Mouse (Mus musculus): ENCODE measurements around the gene Pef1. TPM values are rescaled to one million over a fixed set of nuclear protein-coding genes. Genes with fewer than 3 reads are reported as not detected.

The Pef1 gene
- polyA plus RNA-seq, 1 experiment from 2014 or later = 68.0 TPM

DNA sequence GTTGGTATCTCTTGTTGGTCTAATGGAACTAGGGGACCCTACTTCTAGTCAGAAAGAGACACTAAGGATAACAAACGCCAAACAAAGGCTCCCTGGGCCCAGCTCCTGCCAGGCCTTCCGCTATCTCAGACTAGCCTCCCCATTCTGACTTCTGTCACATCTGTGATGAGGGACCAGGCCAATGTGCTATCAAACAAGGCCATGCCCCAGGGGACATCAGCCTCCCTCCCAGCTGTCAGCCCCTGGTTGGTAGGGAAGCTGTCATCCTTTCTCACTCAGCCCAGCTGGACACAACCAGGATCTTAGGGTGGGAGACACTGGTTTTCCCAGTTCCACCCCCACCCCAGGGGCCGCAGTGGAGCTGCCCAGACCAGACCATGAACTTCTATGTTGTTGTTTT, 7.2 kb upstream of the Pef1 start:
- Histone ChIP-seq H3K4me1 (ENCODE audit: control insufficient read depth in 2 of 2, insufficient read depth in 2 of 2, low read length in 2 of 2) (no peaks in the 10 kb centered on the region), H3K4me3 (ENCODE audit: control insufficient read depth in 1 of 2, insufficient read depth in 1 of 2, low read depth in 1 of 2, low read length in 2 of 2) (no peak overlapping the region), H3K27ac (replicated peaks in 1 of 2; ENCODE audit: control insufficient read depth in 1 of 2, insufficient read depth in 1 of 2, low read depth in 2 of 2, low read length in 2 of 2) (no peak overlapping the region), H3K36me3 (ENCODE audit: control insufficient read depth, insufficient read depth, low read length) (no peaks in the 10 kb centered on the region), H3K9me3 (ENCODE audit: control insufficient read depth, low read length) (no peaks in the 10 kb centered on the region), H3K27me3 (ENCODE audit: control insufficient read depth, insufficient read depth, low read length) (peaks cover 13% of the 10 kb centered on the region), H3K9ac (ENCODE audit: low read length) (no peak overlapping the region), H3K4me2 (ENCODE audit: low read length) (no peak overlapping the region)
- WGBS = 47% methylated on average over 3 of the region's 3 CpGs
- ATAC-seq (ENCODE audit: insufficient number of reproducible peaks, insufficient read depth, low FRiP score, low read depth) = no peak

DNA sequence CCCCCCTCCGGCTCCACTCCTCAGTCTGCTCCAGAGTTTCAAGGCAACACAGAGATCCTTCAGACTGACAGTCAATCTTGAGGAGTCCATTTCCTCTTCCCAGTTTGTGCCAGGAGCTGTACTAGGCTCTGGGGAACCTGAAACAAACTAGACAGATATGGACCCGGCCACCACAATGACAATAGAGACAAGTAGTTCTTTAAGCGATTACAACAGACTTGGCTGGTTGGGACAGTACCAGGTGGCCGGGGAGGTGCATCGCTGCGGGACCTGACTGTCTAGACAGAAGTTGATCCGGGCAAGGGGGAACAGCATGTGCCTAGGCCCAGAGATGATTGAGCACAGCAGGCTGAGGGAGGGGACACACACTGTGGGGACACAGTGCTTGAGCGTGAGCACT, 1.2 kb upstream of the Pef1 start:
- Histone ChIP-seq H3K9ac (ENCODE audit: low read length) (no peak overlapping the region; the same call in 1 of the 2 replicates), H3K9me3 (ENCODE audit: control insufficient read depth, low read length) (0 out of 2 replicates have a peak, but pooled peaks cover 3% of the 10 kb centered on the region), H3K4me3 (ENCODE audit: control insufficient read depth in 1 of 2, insufficient read depth in 1 of 2, low read depth in 1 of 2, low read length in 2 of 2) (no peak overlapping the region), H3K4me1 (ENCODE audit: control insufficient read depth in 2 of 2, insufficient read depth in 2 of 2, low read length in 2 of 2) (peaks cover 5 to 6% of the 10 kb centered on the region in 2 experiments; a peak in 2 of 4 replicates), H3K27me3 (ENCODE audit: control insufficient read depth, insufficient read depth, low read length) (no peaks in the 10 kb centered on the region; the same call in 1 of the 2 replicates), H3K4me2 (ENCODE audit: low read length) (no peak overlapping the region), H3K36me3 (ENCODE audit: control insufficient read depth, insufficient read depth, low read length) (no peaks in the 10 kb centered on the region), H3K27ac (replicated peaks in 1 of 2; ENCODE audit: control insufficient read depth in 1 of 2, insufficient read depth in 1 of 2, low read depth in 2 of 2, low read length in 2 of 2) (no peak overlapping the region)
- ATAC-seq (ENCODE audit: insufficient number of reproducible peaks, insufficient read depth, low FRiP score, low read depth) = no peak
- 36% methylated on average over 8 of the region's 8 CpGs for WGBS

DNA sequence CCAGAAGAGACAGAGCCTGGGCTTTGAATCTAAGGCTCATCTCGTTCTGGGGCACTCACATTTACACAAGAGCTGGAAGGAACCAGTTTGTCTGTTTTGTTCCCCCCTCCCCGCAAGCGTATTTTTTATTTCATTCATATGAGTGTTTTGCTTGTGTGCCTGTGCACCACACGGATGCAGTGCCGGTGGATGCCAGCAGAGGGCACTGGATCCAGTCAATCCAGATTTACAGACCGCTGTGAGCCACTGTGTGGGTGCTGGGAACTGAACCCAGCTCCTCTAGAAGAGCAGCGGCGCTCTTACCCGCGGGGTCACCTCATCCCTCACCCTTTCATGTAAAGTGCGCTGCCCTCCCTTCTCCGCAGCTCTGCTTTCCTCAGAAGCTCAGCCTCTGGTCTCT, 1.3 kb downstream of the Pef1 start:
- Histone ChIP-seq H3K9ac (ENCODE audit: low read length) (no peak overlapping the region), H3K4me3 (ENCODE audit: control insufficient read depth in 1 of 2, insufficient read depth in 1 of 2, low read depth in 1 of 2, low read length in 2 of 2) (no peak overlapping the region), H3K27me3 (ENCODE audit: control insufficient read depth, insufficient read depth, low read length) (no peaks in the 10 kb centered on the region; the same call in 1 of the 2 replicates), H3K27ac (replicated peaks in 1 of 2; ENCODE audit: control insufficient read depth in 1 of 2, insufficient read depth in 1 of 2, low read depth in 2 of 2, low read length in 2 of 2) (no peak overlapping the region), H3K9me3 (ENCODE audit: control insufficient read depth, low read length) (0 out of 2 replicates have a peak, but pooled peaks cover 3% of the 10 kb centered on the region), H3K4me1 (ENCODE audit: control insufficient read depth in 2 of 2, insufficient read depth in 2 of 2, low read length in 2 of 2) (peaks cover 5 to 16% of the 10 kb centered on the region in 2 experiments), H3K36me3 (ENCODE audit: control insufficient read depth, insufficient read depth, low read length) (no peaks in the 10 kb centered on the region), H3K4me2 (ENCODE audit: low read length) (no peak overlapping the region)
- ATAC-seq (ENCODE audit: insufficient number of reproducible peaks, insufficient read depth, low FRiP score, low read depth) = no peak
- 72% methylated on average over 12 of the region's 12 CpGs for WGBS

- no peak overlapping the region for H3K4me3 ChIP-seq (ENCODE audit: control insufficient read depth in 1 of 2, insufficient read depth in 1 of 2, low read depth in 1 of 2, low read length in 2 of 2)
- whole genome bisulfite sequencing = 62% methylated on average over 4 of the region's 4 CpGs
- H3K4me1 ChIP-seq (ENCODE audit: control insufficient read depth in 2 of 2, insufficient read depth in 2 of 2, low read length in 2 of 2) = peaks cover 5 to 18% of the 10 kb centered on the region in 2 experiments
- no peaks in the 10 kb centered on the region; the same call in 1 of the 2 replicates for H3K27me3 ChIP-seq (ENCODE audit: control insufficient read depth, insufficient read depth, low read length)
- H3K9ac ChIP-seq (ENCODE audit: low read length) = no peak overlapping the region
- H3K27ac ChIP-seq (replicated peaks in 1 of 2; ENCODE audit: control insufficient read depth in 1 of 2, insufficient read depth in 1 of 2, low read depth in 2 of 2, low read length in 2 of 2) = no peak overlapping the region
- no peak for ATAC-seq (ENCODE audit: insufficient number of reproducible peaks, insufficient read depth, low FRiP score, low read depth)
- no peak overlapping the region for H3K4me2 ChIP-seq (ENCODE audit: low read length)
- H3K36me3 ChIP-seq (ENCODE audit: control insufficient read depth, insufficient read depth, low read length) = no peaks in the 10 kb centered on the region
- H3K9me3 ChIP-seq (ENCODE audit: control insufficient read depth, low read length) = 0 out of 2 replicates have a peak, but pooled peaks cover 3% of the 10 kb centered on the region
Measured at GRCm38 (mm10) chr4:130104584-130104983, 2.2 kb downstream of the Pef1 start.

DNA sequence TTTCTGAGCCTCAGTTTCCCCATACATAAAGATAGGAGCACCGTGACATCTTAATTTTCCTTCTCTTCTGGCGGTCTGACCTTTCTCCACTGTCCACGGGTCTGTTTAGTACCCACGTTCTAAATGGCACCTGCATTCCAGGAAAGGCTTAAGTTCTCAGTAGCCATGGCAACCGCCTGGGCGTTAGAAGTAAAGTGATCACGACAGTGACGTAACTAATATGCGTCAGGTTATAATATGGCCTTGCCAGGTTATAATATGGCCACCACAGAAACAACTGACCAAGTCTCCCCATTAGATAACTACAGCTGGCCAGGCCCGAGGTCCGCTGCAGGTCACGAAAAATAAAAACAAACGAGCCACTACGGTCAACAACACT, 4.7 kb downstream of the Pef1 start:
- Histone ChIP-seq H3K9me3 (ENCODE audit: control insufficient read depth, low read length) (0 out of 2 replicates have a peak, but pooled peaks cover 3% of the 10 kb centered on the region), H3K4me1 (ENCODE audit: control insufficient read depth in 2 of 2, insufficient read depth in 2 of 2, low read length in 2 of 2) (peaks cover 4 to 16% of the 10 kb centered on the region in 2 experiments), H3K27me3 (ENCODE audit: control insufficient read depth, insufficient read depth, low read length) (no peaks in the 10 kb centered on the region), H3K27ac (replicated peaks in 1 of 2; ENCODE audit: control insufficient read depth in 1 of 2, insufficient read depth in 1 of 2, low read depth in 2 of 2, low read length in 2 of 2) (peak overlapping the region in 1 of 2 experiments; percentile 40; a peak in 2 of 4 replicates), H3K9ac (ENCODE audit: low read length) (peak overlapping the region; percentile 49), H3K4me3 (ENCODE audit: control insufficient read depth in 1 of 2, insufficient read depth in 1 of 2, low read depth in 1 of 2, low read length in 2 of 2) (peak overlapping the region; percentile 81 to 92), H3K4me2 (ENCODE audit: low read length) (peak overlapping the region; percentile 76), H3K36me3 (ENCODE audit: control insufficient read depth, insufficient read depth, low read length) (no peaks in the 10 kb centered on the region)
- 0 out of 2 replicates have a peak, but pooled peaks have one; percentile 3 for ATAC-seq (ENCODE audit: insufficient number of reproducible peaks, insufficient read depth, low FRiP score, low read depth)
- 12% methylated on average over 14 of the region's 14 CpGs for WGBS

GRCm38 (mm10) chr4:130107444-130108131, 5.2 kb downstream of the Pef1 start:
- under 1% methylated on average over 39 of the region's 39 CpGs for WGBS
- H3K36me3 ChIP-seq (ENCODE audit: control insufficient read depth, insufficient read depth, low read length) = no peaks in the 10 kb centered on the region

GRCm38 (mm10) chr4:130108929-130109328, 6.6 kb downstream of the Pef1 start:
- Histone ChIP-seq H3K27me3 (ENCODE audit: control insufficient read depth, insufficient read depth, low read length) (no peaks in the 10 kb centered on the region), H3K9me3 (ENCODE audit: control insufficient read depth, low read length) (no peaks in the 10 kb centered on the region), H3K4me1 (ENCODE audit: control insufficient read depth in 2 of 2, insufficient read depth in 2 of 2, low read length in 2 of 2) (peaks cover 0 to 12% of the 10 kb centered on the region in 2 experiments; a peak in 3 of 4 replicates), H3K4me3 (ENCODE audit: control insufficient read depth in 1 of 2, insufficient read depth in 1 of 2, low read depth in 1 of 2, low read length in 2 of 2) (no peak overlapping the region), H3K36me3 (ENCODE audit: control insufficient read depth, insufficient read depth, low read length) (peaks cover 7% of the 10 kb centered on the region), H3K4me2 (ENCODE audit: low read length) (peak overlapping the region; percentile 76; the same call in 1 of the 2 replicates), H3K27ac (replicated peaks in 1 of 2; ENCODE audit: control insufficient read depth in 1 of 2, insufficient read depth in 1 of 2, low read depth in 2 of 2, low read length in 2 of 2) (no peak overlapping the region), H3K9ac (ENCODE audit: low read length) (no peak overlapping the region)
- ATAC-seq (ENCODE audit: insufficient number of reproducible peaks, insufficient read depth, low FRiP score, low read depth) = no peak
- WGBS = 78% methylated on average over 3 of the region's 3 CpGs

More at GRCm38 (mm10) chr4:130107444-130108131, 5.2 kb downstream of the Pef1 start:
- H3K4me2 ChIP-seq (ENCODE audit: low read length) = peak overlapping the region; percentile 76
- H3K9ac ChIP-seq (ENCODE audit: low read length) = peak overlapping the region; percentile 82
- peak overlapping the region; percentile 40 to 60 for H3K27ac ChIP-seq (replicated peaks in 1 of 2; ENCODE audit: control insufficient read depth in 1 of 2, insufficient read depth in 1 of 2, low read depth in 2 of 2, low read length in 2 of 2)
- peak; percentile 95 for ATAC-seq (ENCODE audit: insufficient number of reproducible peaks, insufficient read depth, low FRiP score, low read depth)
- H3K27me3 ChIP-seq (ENCODE audit: control insufficient read depth, insufficient read depth, low read length) = no peaks in the 10 kb centered on the region
- H3K4me3 ChIP-seq (ENCODE audit: control insufficient read depth in 1 of 2, insufficient read depth in 1 of 2, low read depth in 1 of 2, low read length in 2 of 2) = peak overlapping the region; percentile 81 to 92
- 0 out of 2 replicates have a peak, but pooled peaks cover 3% of the 10 kb centered on the region for H3K9me3 ChIP-seq (ENCODE audit: control insufficient read depth, low read length)
- H3K4me1 ChIP-seq (ENCODE audit: control insufficient read depth in 2 of 2, insufficient read depth in 2 of 2, low read length in 2 of 2) = peaks cover under 1 to 12% of the 10 kb centered on the region in 2 experiments
